Mouse (Mus musculus): ENCODE results near the gene Plxna1. TPM values are rescaled to one million over a fixed set of nuclear protein-coding genes. Genes with fewer than 3 reads are reported as not detected.

Plxna1 gene
- polyA plus RNA-seq, 1 experiment from 2014 or later, result 11.1 TPM

DNA sequence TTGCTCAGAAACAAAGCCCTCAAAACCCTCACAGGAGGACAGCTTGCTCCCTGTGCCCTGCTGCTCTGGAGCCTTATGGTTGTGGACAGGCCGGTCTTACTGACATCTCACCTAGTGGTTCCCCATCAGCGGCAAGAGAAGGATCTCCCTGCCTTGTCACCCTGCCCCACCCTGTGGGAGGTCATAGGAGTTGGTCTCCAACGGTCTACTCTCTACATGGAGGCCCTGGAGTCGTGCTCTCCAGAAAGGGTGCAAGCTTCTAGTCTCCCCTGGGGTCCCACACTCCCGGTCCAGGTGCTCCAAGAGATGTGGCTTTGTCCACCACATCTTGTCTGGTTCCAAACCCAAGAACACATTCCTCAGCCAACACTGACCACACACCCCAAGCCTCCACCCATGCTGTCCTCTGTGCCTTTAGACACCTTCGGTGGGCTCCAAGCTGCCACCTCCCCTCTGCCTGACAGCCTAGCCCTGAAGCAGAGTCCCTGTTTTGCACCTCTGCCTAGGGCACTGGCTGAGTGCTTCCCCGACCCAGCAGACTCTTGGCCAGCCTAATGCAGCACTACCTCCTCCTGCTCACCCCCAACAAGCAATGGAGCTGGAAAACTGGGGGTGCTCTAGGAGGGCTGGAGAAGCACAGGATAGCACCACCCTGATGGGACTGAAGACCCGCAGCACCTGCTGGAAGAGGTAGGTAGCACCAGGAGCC lies 1.6 kb downstream of the Plxna1 start:
- H3K9me3 ChIP-seq (ENCODE audit: control insufficient read depth, low read length), result no peaks in the 10 kb centered on the region
- peak overlapping the region; percentile 96 to 99 for H3K4me3 ChIP-seq (ENCODE audit: control insufficient read depth in 1 of 2, insufficient read depth in 1 of 2, low read depth in 1 of 2, low read length in 2 of 2)
- no peak overlapping the region for H3K27ac ChIP-seq (replicated peaks in 1 of 2; ENCODE audit: control insufficient read depth in 1 of 2, insufficient read depth in 1 of 2, low read depth in 2 of 2, low read length in 2 of 2)
- peak overlapping the region; percentile 98 for H3K4me2 ChIP-seq (ENCODE audit: low read length)
- peaks cover 26 to 33% of the 10 kb centered on the region in 2 experiments for H3K4me1 ChIP-seq (ENCODE audit: control insufficient read depth in 2 of 2, insufficient read depth in 2 of 2, low read length in 2 of 2)
- peak overlapping the region; percentile 97 for H3K9ac ChIP-seq (ENCODE audit: low read length)
- 61% methylated on average over 8 of the region's 8 CpGs for WGBS
- ATAC-seq (ENCODE audit: insufficient number of reproducible peaks, insufficient read depth, low FRiP score, low read depth), result no peak
- peaks cover 11% of the 10 kb centered on the region; the same call in 1 of the 2 replicates for H3K36me3 ChIP-seq (ENCODE audit: control insufficient read depth, insufficient read depth, low read length)
- H3K27me3 ChIP-seq (ENCODE audit: control insufficient read depth, insufficient read depth, low read length), result peaks cover 7% of the 10 kb centered on the region

DNA sequence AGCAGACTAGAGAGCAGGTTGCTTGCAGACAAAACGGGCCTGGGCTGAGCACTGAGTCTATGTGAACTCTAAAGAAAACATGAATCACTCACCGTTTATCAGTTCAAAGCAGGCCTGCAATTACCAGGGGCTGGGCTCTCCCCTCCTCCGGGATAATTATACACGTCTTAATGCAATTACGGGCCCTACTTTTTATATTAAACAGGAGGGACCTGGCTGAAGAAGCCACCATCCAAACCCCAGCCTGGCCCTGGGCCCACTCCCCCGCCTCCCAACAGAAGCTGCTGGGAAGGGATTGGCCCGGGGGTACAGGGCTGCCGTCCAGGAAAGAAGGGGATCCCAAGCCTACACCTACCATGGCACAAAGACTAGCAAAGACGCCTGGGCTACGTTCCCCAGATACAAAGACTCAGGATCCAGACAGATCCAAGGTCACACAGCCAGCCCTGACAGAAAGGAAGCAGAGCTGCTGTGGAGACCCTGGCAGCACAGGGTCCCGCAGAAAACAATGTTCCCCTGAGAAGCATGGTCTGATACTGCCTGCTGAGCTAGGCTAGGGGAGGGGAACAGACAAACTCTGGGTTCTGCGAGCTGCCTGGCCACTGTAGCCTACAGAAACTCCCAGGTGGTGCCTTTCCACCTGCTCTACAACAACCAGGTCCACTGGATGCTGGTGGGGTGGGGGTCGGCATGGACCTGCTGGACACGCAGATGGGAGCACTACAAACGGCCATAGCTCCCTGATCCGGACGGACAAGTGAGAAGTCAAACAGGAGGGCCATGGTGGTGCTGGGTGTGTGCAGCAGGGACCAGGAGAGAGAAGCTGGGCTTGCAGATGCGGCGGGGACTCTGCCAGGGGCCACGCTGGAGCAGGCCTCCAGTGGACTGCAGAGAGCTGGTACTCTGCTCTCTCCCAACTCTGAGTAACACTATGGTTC lies 2.4 kb downstream of the Plxna1 start:
- Histone ChIP-seq H3K27ac (replicated peaks in 1 of 2; ENCODE audit: control insufficient read depth in 1 of 2, insufficient read depth in 1 of 2, low read depth in 2 of 2, low read length in 2 of 2) (no peak overlapping the region), H3K27me3 (ENCODE audit: control insufficient read depth, insufficient read depth, low read length) (peaks cover 7% of the 10 kb centered on the region), H3K36me3 (ENCODE audit: control insufficient read depth, insufficient read depth, low read length) (peaks cover 17% of the 10 kb centered on the region; the same call in 1 of the 2 replicates), H3K4me1 (ENCODE audit: control insufficient read depth in 2 of 2, insufficient read depth in 2 of 2, low read length in 2 of 2) (peaks cover 26 to 33% of the 10 kb centered on the region in 2 experiments), H3K4me2 (ENCODE audit: low read length) (peak overlapping the region; percentile 98), H3K4me3 (ENCODE audit: control insufficient read depth in 1 of 2, insufficient read depth in 1 of 2, low read depth in 1 of 2, low read length in 2 of 2) (no peak overlapping the region), H3K9me3 (ENCODE audit: control insufficient read depth, low read length) (no peaks in the 10 kb centered on the region), H3K9ac (ENCODE audit: low read length) (peak overlapping the region; percentile 30)
- no peak for ATAC-seq (ENCODE audit: insufficient number of reproducible peaks, insufficient read depth, low FRiP score, low read depth)
- WGBS, result 65% methylated on average over 20 of the region's 20 CpGs

DNA sequence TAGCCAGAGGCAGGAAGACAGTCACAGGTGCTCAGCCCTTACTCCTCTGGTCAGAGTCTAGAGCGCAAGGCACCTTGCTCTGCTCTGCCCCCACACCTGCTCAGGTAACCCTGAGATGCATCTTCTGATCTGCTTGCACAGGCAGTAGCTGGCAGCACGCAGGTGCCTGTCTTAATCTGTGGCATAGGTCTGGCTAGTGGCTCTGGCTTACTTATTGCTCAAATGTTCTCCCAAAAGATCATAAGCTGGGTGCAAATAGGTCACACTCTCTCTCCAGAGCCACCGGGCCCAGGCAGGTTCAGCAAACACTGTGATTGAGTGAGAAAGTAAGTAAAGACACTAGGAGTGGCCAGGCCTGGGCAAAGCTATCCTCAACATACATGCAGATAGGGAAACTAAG lies 3.2 kb downstream of the Plxna1 start:
- Histone ChIP-seq H3K9ac (ENCODE audit: low read length) (0 out of 2 replicates have a peak overlapping the region, but pooled peaks have one; percentile 30), H3K4me1 (ENCODE audit: control insufficient read depth in 2 of 2, insufficient read depth in 2 of 2, low read length in 2 of 2) (peaks cover 33 to 37% of the 10 kb centered on the region in 2 experiments), H3K27ac (replicated peaks in 1 of 2; ENCODE audit: control insufficient read depth in 1 of 2, insufficient read depth in 1 of 2, low read depth in 2 of 2, low read length in 2 of 2) (no peak overlapping the region), H3K4me3 (ENCODE audit: control insufficient read depth in 1 of 2, insufficient read depth in 1 of 2, low read depth in 1 of 2, low read length in 2 of 2) (no peak overlapping the region), H3K9me3 (ENCODE audit: control insufficient read depth, low read length) (no peaks in the 10 kb centered on the region), H3K36me3 (ENCODE audit: control insufficient read depth, insufficient read depth, low read length) (peaks cover 25% of the 10 kb centered on the region), H3K27me3 (ENCODE audit: control insufficient read depth, insufficient read depth, low read length) (peaks cover 7% of the 10 kb centered on the region), H3K4me2 (ENCODE audit: low read length) (no peak overlapping the region)
- ATAC-seq (ENCODE audit: insufficient number of reproducible peaks, insufficient read depth, low FRiP score, low read depth), result no peak
- WGBS, result 90% methylated on average over 3 of the region's 3 CpGs

DNA sequence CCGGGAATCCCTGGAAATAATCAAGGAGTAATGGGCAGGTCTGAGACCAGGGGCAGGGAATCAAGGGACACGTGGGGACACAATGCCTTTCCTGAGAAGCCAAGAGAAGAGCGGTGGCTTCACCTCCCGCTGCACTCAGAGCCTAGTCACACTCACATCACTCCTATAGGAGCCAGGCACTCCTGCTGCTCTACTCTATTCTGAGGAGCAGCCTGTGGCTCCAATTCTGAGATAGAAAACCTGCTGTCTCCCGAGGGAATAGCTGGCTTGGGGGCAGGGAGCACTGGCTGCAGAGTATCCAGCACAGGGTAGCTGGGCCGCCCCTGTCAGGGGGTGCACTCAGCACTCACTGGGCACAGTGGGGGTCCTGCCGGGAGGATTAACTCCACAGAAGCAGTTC lies 6.8 kb downstream of the Plxna1 start:
- Histone ChIP-seq H3K27me3 (ENCODE audit: control insufficient read depth, insufficient read depth, low read length) (no peaks in the 10 kb centered on the region), H3K36me3 (ENCODE audit: control insufficient read depth, insufficient read depth, low read length) (peaks cover 38% of the 10 kb centered on the region), H3K4me1 (ENCODE audit: control insufficient read depth in 2 of 2, insufficient read depth in 2 of 2, low read length in 2 of 2) (peaks cover 53 to 60% of the 10 kb centered on the region in 2 experiments), H3K9me3 (ENCODE audit: control insufficient read depth, low read length) (no peaks in the 10 kb centered on the region), H3K4me3 (ENCODE audit: control insufficient read depth in 1 of 2, insufficient read depth in 1 of 2, low read depth in 1 of 2, low read length in 2 of 2) (no peak overlapping the region), H3K27ac (replicated peaks in 1 of 2; ENCODE audit: control insufficient read depth in 1 of 2, insufficient read depth in 1 of 2, low read depth in 2 of 2, low read length in 2 of 2) (no peak overlapping the region), H3K9ac (ENCODE audit: low read length) (no peak overlapping the region), H3K4me2 (ENCODE audit: low read length) (no peak overlapping the region)
- WGBS, result 55% methylated on average over 7 of the region's 7 CpGs
- no peak for ATAC-seq (ENCODE audit: insufficient number of reproducible peaks, insufficient read depth, low FRiP score, low read depth)

DNA sequence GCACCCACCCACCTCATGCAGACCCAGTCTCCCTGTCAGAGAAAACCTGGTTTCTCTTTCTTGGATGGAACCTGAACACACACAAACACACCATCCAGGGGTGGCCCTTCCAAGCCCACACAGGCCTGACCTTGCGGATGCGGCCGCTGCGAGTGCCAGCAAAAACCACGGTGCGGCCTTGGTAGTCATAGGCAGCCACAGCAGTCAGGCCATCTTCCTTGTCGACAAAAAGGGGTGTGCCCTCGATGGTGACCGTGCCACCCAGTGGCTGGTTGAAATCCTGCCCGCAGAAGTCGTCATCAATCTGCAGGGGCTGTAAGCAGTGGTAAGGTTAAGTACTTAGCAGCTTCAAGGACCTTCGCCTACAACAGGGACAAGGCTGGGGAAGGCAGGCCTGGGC lies 7.7 kb downstream of the Plxna1 start:
- WGBS, result 82% methylated on average over 12 of the region's 12 CpGs
- peaks cover 55 to 60% of the 10 kb centered on the region in 2 experiments for H3K4me1 ChIP-seq (ENCODE audit: control insufficient read depth in 2 of 2, insufficient read depth in 2 of 2, low read length in 2 of 2)

DNA sequence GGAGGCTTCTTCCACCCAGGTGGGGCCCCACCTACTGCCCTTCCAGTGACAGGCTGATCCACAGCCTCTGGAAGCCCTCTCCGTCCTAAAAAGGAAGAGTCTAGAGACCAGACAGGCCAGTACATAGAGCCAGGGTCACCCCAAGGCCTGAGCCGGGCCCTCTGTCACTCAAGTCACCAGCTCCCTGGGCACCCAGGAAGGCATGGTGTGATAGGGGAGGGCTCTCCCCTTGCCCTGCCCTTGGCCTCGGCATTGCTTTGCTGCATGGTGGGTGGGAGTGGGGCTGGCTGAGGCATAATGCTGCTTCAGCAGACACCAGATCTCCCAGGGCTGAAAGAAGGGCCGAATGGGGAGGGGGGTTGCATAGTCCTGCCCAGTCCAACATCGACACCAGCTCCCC lies 8.3 kb downstream of the Plxna1 start:
- H3K4me2 ChIP-seq (ENCODE audit: low read length), result no peak overlapping the region
- no peaks in the 10 kb centered on the region for H3K27me3 ChIP-seq (ENCODE audit: control insufficient read depth, insufficient read depth, low read length)
- no peak overlapping the region for H3K4me3 ChIP-seq (ENCODE audit: control insufficient read depth in 1 of 2, insufficient read depth in 1 of 2, low read depth in 1 of 2, low read length in 2 of 2)
- H3K9ac ChIP-seq (ENCODE audit: low read length), result peak overlapping the region; percentile 9; the same call in 1 of the 2 replicates
- 56% methylated on average over 5 of the region's 5 CpGs for WGBS
- peaks cover 49% of the 10 kb centered on the region for H3K36me3 ChIP-seq (ENCODE audit: control insufficient read depth, insufficient read depth, low read length)
- peaks cover 50 to 58% of the 10 kb centered on the region in 2 experiments for H3K4me1 ChIP-seq (ENCODE audit: control insufficient read depth in 2 of 2, insufficient read depth in 2 of 2, low read length in 2 of 2)
- ATAC-seq (ENCODE audit: insufficient number of reproducible peaks, insufficient read depth, low FRiP score, low read depth), result no peak
- H3K27ac ChIP-seq (replicated peaks in 1 of 2; ENCODE audit: control insufficient read depth in 1 of 2, insufficient read depth in 1 of 2, low read depth in 2 of 2, low read length in 2 of 2), result no peak overlapping the region
- H3K9me3 ChIP-seq (ENCODE audit: control insufficient read depth, low read length), result no peaks in the 10 kb centered on the region

More for the DNA sequence above, 7.7 kb downstream of the Plxna1 start:
- H3K4me3 ChIP-seq (ENCODE audit: control insufficient read depth in 1 of 2, insufficient read depth in 1 of 2, low read depth in 1 of 2, low read length in 2 of 2), result no peak overlapping the region
- H3K27ac ChIP-seq (replicated peaks in 1 of 2; ENCODE audit: control insufficient read depth in 1 of 2, insufficient read depth in 1 of 2, low read depth in 2 of 2, low read length in 2 of 2), result no peak overlapping the region; a peak in 1 of 4 replicates
- no peaks in the 10 kb centered on the region for H3K9me3 ChIP-seq (ENCODE audit: control insufficient read depth, low read length)
- ATAC-seq (ENCODE audit: insufficient number of reproducible peaks, insufficient read depth, low FRiP score, low read depth), result no peak
- H3K4me2 ChIP-seq (ENCODE audit: low read length), result no peak overlapping the region
- H3K9ac ChIP-seq (ENCODE audit: low read length), result no peak overlapping the region
- H3K36me3 ChIP-seq (ENCODE audit: control insufficient read depth, insufficient read depth, low read length), result peaks cover 42% of the 10 kb centered on the region
- H3K27me3 ChIP-seq (ENCODE audit: control insufficient read depth, insufficient read depth, low read length), result no peaks in the 10 kb centered on the region

DNA sequence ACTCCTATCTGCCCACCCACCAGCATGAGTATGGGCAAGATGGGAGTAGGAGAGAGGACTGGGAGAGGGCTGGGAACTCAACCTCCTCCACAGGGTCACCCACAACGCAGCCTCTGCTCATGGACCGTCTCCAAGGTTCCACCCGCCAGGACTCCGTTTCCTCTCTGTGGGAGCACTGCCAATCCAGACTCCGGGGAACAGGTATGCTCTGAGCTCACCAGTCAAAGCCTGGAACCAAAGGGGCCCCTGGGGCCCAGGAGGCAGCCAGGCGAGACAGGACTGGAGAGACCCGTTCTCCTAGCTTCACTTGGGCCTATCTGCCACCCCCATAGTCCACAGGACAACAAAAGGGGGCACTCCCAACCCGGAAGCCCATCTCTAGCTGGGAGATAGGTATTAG lies 9.3 kb downstream of the Plxna1 start:
- H3K27me3 ChIP-seq (ENCODE audit: control insufficient read depth, insufficient read depth, low read length), result no peaks in the 10 kb centered on the region
- H3K36me3 ChIP-seq (ENCODE audit: control insufficient read depth, insufficient read depth, low read length), result peaks cover 49% of the 10 kb centered on the region
- ATAC-seq (ENCODE audit: insufficient number of reproducible peaks, insufficient read depth, low FRiP score, low read depth), result no peak
- H3K9ac ChIP-seq (ENCODE audit: low read length), result peak overlapping the region; percentile 54; the same call in 1 of the 2 replicates
- 0 out of 4 replicates have a peak overlapping the region, but pooled peaks of 1 of the 2 experiments have one; percentile 21 for H3K27ac ChIP-seq (replicated peaks in 1 of 2; ENCODE audit: control insufficient read depth in 1 of 2, insufficient read depth in 1 of 2, low read depth in 2 of 2, low read length in 2 of 2)
- H3K4me2 ChIP-seq (ENCODE audit: low read length), result no peak overlapping the region
- 52% methylated on average over 8 of the region's 8 CpGs for WGBS
- H3K4me3 ChIP-seq (ENCODE audit: control insufficient read depth in 1 of 2, insufficient read depth in 1 of 2, low read depth in 1 of 2, low read length in 2 of 2), result no peak overlapping the region
- no peaks in the 10 kb centered on the region for H3K9me3 ChIP-seq (ENCODE audit: control insufficient read depth, low read length)
- H3K4me1 ChIP-seq (ENCODE audit: control insufficient read depth in 2 of 2, insufficient read depth in 2 of 2, low read length in 2 of 2), result peaks cover 48 to 57% of the 10 kb centered on the region in 2 experiments

Data from heart, embryonic 14.5 days (tissue).